Mouse (Mus musculus): ENCODE data around the gene Car5a.

Car5a gene

DNA sequence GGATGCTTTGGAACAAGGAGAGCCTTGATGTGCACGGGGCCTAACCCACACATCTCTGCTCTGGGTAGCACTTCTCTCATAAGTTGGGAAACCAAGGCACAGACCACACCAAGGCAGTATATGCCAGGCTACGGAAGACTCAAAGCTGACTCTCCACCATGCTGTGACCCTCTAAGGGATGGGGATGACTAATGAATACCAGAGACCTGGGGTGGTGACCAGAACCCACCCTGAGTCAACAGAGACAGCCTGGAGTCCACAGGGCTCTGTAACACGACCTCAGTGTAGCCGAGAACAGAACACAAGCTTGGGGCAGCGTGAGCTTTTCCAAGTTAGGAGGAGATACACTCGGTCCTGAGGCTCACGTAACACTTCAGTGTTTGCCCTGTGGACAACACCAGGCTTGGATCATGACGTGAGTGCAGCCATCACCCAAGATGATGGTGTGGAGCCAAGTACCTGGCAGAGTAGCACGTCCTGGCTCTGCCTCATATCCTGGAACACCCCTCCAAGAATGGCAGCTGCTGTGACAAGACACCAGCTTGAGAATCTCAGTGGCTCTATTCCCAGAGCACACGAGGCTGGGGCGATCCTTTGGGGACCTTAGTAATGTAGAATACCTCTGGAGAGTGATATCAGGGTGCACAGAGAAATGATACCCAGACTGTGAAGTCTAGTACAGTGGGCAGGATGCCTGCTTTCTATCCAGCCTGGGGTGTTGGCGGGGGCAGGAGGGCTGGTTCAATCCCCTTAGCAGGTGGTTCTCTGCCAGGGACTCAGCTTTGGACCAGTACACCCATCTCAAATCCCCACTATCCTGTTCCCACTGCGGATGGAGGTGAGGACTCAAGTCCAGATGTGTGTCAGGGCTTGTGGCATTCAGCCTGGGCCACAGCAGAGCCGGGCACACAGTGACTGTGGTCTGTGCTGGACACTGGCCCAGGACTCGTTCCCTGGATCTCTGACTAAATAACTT, 54.6 kb downstream of the Car5a start:
- in situ Hi-C loops (cut with MboI; ENCODE audit: unreplicated experiment in 2 of 2), result no loop called here

DNA sequence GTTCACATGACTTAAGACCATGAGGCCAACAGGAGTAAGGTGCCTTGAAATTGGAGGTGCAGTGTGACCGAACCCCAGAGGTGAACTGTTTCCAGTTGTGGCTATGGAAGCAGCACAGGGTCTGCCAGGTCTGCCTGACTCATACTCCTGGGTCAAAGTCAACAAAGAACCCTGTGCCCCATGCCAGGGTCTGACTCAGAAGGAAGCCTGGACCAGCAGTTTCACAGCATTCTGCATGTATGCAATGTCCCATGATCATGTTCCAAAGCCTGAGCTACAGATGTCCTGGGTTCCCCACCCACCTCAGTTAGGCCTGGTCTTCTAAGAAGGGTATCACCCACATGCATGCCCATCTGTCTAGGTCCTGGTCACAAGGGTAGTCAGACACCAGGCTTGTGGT, 55.4 kb downstream of the Car5a start:
- in situ Hi-C loops (cut with MboI; ENCODE audit: unreplicated experiment in 2 of 2), result no loop called here

DNA sequence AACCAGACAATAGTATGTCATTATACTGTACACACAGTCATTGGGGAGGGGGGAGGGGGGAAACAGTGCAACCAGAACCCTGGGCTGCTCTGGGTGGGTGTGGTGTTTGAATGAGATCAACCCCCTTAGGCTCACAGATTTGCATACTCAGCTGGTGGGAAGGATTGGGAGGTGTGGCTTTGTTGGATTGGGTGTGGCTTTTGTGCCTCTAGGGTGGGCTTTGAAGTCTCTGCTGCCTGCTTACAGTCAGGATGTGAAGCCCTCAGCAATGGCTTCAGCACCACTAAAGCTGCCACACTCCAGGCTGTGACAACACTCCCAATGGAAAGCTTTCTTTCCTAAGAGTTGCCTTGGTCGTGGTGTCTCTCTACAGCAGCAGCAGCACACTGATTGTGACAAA, 57.2 kb downstream of the Car5a start:
- in situ Hi-C loops (cut with MboI; ENCODE audit: unreplicated experiment in 2 of 2), result no loop called here

DNA sequence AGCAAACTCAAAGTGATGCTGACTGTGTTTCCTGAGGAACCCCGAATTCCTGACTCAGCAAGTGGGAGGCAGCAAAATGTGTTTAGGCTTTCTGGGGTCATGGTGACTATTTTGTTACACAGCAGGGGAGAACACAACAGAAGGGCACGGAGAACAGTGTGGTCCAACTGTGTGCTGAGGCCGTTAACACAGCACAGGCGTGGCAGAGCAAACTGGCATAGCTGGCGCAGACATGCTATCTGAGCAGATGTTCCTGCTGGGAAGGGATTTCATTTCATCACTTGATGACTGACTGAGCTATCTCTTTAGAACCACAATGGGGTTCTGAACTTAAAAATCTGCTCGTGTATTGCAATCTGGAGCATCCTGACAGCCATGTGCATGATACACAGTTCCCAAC, 59.3 kb downstream of the Car5a start:
- in situ Hi-C loops (cut with MboI; ENCODE audit: unreplicated experiment in 2 of 2), result no loop called here

DNA sequence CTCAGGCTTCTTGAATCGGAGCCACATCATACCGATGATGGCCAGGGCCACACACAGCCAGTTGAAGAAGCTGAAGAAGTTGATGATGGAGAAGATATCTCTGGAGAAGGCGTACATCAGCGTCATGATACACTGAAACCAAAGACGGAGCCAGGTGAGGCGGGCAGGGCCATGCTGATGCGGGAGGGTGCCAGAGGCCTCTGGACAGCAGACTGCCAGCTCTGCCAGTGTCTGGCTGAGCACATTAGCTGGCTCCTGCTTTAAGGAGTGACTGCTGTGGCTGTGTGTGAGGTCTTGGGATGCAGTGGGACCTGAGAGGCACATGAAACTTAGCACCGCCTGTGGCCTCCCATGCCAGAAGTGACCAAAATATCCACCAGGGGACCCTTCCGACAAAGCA, 59.7 kb downstream of the Car5a start:
- in situ Hi-C loops (cut with MboI; ENCODE audit: unreplicated experiment in 2 of 2), result no loop called here

DNA sequence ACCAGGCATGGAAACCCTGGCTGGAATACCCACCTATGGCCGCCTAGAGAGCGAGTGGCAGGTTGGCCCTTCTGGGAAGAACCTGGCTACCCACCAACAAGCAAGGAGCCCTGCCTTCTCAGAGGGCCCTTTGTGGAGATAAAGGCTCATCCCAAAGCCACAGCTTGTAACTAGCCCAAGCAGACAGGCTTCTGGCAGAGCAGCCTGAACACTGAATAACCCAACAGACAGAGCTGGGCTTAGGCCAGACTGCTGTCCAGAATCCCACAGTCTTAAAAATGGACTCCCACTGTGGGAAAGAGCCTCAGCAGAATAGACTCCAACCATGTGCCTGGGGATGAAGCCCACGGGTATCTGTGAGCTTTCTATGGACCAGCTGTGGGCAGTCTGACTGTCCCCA, 60.5 kb downstream of the Car5a start:
- in situ Hi-C loops (cut with MboI; ENCODE audit: unreplicated experiment in 2 of 2), result no loop called here

DNA sequence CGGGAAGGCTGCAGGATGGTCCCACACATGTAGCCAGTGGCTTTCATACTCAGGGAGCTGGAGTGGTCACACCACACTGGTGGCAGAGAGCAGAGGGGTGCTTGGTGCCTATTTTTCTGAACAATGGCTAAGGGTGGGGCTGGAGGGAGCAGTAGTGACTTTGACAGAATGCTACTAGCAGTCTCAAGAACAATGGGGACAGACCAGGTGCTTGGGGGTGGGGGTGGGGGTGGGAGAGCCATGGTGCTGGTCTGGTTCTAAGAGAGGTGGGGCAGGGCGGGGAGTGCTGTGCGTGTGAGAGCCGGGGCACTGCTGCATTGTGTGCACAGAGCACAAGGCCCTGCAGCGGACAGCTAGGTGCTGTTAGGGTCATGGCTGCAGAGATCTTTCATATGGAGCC, 62.8 kb downstream of the Car5a start:
- in situ Hi-C loops (cut with MboI; ENCODE audit: unreplicated experiment in 2 of 2), result no loop called here

DNA sequence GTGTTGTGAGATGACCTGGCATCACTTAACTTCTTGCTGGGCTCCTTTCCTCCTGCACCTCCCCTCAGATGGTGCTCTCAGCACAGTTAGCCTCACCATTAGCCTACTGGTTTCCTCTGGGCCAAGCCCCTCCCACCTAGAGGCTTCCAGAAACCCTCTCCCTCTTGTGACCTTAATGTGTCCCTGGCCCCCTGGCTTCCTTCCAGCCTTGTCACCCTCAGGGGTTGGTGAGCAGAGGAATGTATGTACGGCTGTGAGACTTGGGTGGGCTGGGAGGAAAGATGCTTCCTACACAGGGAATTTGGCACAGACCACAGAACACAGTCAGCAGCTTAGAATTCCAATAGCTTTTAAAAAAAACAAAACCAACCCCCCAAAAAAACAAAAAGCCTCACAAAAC, 63.9 kb downstream of the Car5a start:
- in situ Hi-C loops (cut with MboI; ENCODE audit: unreplicated experiment in 2 of 2), result no loop called here

DNA sequence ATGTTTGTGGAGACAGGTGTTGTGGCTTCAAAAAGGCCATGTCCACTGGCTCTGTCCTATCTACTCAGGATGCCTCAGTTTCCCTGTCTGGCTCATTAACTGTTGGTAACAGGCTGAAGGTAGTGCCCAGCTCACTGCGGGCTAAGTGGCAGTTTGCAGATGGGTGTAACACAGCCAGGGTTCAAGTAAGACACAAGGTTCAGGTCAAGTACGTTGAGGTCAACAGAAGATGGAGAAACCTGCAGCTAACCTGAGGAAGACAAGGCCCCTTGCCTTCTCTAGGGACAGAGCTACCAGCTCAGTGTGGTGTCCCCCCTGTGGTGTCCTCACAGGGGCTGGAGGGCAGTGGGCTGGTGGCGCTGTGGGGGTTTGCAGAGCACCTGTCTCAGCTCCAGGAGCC, 65.0 kb downstream of the Car5a start:
- in situ Hi-C loops (cut with MboI; ENCODE audit: unreplicated experiment in 2 of 2), result no loop called here

DNA sequence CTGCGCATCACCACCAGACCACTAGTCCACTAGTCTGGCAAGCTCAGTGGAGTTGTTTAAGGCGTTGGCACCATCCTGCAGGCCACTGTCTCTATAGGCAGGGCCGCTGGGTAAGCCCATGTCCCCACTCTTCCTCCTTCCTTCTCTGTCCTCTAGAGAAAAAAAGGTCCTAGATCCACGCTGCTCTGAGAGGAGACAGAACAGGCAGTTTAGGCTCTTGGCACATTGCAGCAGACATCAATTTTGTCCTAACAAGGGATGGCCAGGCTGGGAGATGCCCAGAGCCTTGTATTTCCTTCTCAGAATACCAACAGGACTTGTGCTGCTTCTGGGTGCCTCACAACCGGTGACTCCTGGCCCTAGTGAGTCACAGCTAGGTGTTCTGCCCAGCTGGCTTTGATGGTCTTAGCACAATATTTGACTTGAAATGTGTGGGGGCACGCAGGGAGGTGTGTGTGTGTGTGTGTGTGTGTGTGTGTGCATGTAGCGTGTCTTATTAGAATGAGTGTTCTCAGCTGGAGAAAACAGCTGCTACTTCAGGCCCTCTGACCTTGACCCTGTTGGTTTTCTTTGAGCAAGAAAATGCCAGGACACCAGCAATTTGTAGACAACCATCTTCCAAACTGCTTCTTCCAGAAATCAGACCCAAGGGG, 66.8 kb downstream of the Car5a start:
- in situ Hi-C loops (cut with MboI; ENCODE audit: unreplicated experiment in 2 of 2), result no loop called here

DNA sequence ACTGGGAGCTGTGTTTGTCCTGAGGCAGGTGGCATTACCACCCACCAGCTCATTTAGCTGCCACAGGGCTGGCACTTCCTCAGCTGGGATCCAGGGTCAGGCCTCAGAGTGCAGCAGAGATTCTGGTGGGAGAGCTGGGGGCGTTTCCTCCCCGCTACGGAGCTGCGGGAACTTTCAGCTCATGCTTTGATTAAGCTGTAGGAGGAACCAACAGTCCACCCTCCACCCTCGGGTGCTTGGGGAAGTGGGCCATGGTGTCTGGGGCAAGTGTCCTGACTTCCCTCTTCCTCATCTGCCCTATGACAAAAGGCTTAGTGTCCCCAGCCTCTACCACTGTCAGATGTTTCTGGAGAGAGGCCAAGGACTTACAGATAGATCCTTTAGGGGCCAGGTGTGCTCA, 67.5 kb downstream of the Car5a start:
- in situ Hi-C loops (cut with MboI; ENCODE audit: unreplicated experiment in 2 of 2), result no loop called here

DNA sequence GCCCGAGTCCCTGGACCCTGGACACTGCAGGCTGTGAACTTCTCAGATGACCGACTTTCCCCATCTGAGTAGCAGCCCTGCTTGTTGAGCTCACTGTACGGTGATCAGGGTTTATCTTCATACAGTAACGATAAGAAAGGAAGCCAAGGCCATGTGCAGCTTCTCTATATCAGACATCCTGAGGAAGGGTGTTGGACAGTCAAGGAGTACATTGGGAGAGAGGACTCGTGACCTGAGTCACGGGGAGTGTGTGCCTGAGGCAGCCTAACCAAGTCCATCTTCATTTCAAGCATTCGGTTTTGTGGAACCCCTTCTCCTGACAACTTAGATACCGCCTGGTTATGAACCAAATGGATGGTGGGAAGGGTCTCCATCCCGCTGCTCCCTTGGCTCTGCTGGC, 69.2 kb downstream of the Car5a start:
- in situ Hi-C loops (cut with MboI; ENCODE audit: unreplicated experiment in 2 of 2), result no loop called here

DNA sequence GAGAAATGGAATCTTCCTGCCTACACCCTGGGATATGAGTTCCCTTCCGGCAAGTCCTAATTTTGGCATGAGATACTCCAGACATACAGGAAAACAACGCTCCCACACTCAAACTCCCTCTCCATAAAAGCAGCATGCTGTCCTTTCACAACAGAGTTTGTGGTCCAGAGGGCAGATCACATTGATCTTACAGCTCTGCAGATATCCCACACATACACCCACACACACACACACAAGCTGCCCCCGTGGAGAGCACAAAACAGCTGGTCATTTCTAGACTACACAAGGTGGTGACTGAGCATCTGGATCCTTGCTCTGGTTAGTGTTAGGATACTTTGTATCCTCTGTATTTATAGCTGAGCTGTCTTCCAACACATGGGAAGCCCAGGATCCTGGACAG, 69.7 kb downstream of the Car5a start:
- in situ Hi-C loops (cut with MboI; ENCODE audit: unreplicated experiment in 2 of 2), result no loop called here

DNA sequence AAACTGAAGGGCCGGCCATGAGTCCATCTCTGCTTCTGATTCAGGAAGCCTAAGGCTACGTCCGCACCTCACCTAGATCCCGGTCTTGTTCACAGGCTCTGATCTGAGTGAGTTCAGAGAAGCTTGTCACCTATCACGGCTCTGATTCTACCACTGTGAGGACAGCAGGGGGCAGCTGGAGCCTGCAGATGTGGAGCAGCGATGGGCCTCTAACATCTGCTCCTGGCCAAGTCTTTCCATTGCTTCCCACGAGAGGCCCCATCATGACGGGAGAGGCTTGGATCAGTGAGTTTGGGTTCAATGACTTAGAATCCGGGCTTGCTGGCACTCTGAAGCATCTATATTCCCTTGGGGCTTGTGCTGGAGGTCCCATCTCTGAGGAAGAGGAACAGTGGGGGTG, 70.7 kb downstream of the Car5a start:
- in situ Hi-C loops (cut with MboI; ENCODE audit: unreplicated experiment in 2 of 2), result loop anchor here in 1 of 2 experiments (25.0 kb wide), 1 partner anchor 388 kb away; no protein-coding TSS in a partner anchor

DNA sequence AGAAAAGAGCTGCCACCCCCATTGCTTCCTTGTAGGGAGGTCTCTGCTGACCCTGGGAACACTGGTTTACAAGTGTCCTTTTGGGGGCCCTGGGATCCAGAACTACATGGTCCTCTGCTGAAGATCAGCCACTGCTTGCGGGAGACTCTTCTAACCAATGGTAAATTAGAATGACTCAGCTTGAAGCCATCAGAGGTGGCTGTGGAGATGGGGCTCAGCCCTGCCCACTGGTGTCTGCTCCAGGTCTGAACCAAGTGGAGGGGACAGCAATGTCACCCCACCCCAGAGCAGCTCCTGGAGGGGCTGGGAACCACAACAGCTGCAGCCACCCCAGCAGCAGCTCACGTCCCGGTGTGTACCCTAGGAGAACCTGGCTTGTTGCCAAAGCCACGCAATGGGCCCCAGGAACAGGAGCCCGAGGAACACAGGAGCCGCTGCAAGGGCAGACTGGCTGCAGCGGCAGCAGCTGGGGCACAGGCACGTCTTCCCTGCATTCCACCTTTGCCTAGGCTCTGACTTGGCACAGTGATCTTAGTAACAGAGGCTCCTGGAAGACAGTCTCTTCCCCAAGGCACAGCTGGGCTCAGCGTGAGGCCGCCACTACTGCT, 72.8 kb downstream of the Car5a start:
- in situ Hi-C loops (cut with MboI; ENCODE audit: unreplicated experiment in 2 of 2), result loop anchor here in 1 of 2 experiments (25.0 kb wide), 1 partner anchor 390 kb away; no protein-coding TSS in a partner anchor

DNA sequence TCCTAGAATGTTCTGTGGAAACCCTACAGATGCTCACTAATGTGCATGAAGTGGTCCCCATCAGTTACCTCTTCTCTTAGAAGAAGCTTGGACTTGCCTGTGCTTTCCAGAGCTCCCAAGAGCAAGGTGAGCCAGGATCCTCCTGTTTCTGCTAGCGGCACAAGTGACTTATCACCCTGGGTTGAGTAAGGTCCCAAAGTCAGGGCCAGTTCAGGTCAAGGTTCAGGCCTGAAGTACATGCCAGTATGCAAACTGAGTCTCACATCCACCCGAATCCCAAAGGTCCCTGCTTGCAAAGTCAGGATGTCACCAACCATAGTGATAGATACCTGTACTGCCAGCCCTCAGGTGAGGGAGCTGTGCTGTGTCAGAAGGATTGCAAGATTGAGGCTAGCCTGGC, 74.5 kb downstream of the Car5a start:
- in situ Hi-C loops (cut with MboI; ENCODE audit: unreplicated experiment in 2 of 2), result loop anchor here in 1 of 2 experiments (25.0 kb wide), 1 partner anchor 392 kb away; no protein-coding TSS in a partner anchor

DNA sequence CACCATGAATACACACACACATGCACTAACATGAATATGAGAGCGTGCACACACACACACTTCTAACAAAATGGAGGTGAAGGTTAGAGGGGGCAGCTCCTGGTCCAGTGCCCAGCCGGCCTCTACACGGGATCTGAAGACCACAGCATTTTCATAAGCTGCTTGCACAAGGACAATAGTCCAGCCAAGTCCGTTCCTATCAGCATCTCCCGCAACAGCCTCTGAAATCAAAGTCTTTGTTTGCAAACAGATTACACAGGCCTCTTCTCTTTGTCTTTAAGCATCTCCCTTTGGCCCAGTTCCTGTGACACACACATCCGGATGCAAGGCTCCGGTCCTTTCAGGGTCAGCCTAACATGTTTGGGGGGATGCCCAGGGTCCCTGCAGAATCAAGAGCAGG, 75.8 kb downstream of the Car5a start:
- in situ Hi-C loops (cut with MboI; ENCODE audit: unreplicated experiment in 2 of 2), result loop anchor here in 1 of 2 experiments (25.0 kb wide), 1 partner anchor 393 kb away; no protein-coding TSS in a partner anchor

DNA sequence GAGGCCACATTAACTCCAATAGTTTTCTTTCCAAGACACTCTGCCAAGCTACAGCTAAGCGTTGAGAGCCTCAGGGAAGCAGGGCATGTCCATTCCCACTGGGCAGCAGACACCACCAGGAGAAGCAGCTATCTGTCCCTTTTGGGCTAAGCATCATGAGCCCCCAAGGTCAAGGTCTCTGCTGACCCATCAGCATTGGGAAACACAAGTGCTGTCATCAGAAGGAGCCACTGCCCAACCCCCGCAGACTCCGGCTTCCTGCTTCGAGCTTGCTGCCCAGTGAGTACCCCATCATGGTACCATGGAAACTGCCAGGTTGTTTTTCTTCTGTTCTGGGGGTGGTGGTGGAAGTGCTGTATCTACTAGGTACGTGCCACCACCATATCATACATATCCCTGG, 76.5 kb downstream of the Car5a start:
- in situ Hi-C loops (cut with MboI; ENCODE audit: unreplicated experiment in 2 of 2), result loop anchor here in 1 of 2 experiments (25.0 kb wide), 1 partner anchor 394 kb away; no protein-coding TSS in a partner anchor

Data from v-Abl transformed pro-B cells (cell line).